Mouse (Mus musculus) heart, postnatal 36 days (tissue): Measurements from ENCODE around the gene Gpr1. TPM values are rescaled to one million over a fixed set of nuclear protein-coding genes. Genes with fewer than 3 reads are reported as not detected.

Source experiments
- DNase-seq, 2 experiments: peaks; one replicate each; pipeline ENCODE4 v3.0.0; 2021 to 2022
- intact Hi-C: fragments of 180-260 bp; cut with DNase I; formaldehyde crosslinking; loops from one replicate; pipeline ENCODE4 v1.15.1; 2025
- total RNA-seq, 2 experiments: library from RNA; stranded (reverse); gene quantifications; 2 replicates each; pipeline ENCODE4 v1.2.3; 2021

The Gpr1 gene
- total RNA-seq: under 1 TPM; 0.44 to 0.49 TPM

DNA sequence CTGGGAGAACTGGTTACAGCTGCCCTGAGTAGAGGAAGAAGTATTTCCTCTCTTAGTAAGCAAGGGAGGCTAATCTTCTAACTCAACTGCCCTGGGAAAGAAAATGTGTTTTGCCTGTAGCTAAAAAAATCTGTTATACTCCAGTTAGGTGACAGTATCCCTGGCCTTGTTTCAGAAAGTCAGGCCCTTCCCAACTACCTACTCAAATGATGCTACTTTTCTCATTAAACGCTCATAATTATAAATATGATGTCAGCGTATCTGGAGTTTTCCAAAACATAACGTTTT lies at the start of gene Gpr1:
Gene Gpr1 (minus strand): TSS at position 273 of the 288 bp plus-strand sequence.
- intact Hi-C loops: no loop called here
- no peak for DNase-seq

DNA sequence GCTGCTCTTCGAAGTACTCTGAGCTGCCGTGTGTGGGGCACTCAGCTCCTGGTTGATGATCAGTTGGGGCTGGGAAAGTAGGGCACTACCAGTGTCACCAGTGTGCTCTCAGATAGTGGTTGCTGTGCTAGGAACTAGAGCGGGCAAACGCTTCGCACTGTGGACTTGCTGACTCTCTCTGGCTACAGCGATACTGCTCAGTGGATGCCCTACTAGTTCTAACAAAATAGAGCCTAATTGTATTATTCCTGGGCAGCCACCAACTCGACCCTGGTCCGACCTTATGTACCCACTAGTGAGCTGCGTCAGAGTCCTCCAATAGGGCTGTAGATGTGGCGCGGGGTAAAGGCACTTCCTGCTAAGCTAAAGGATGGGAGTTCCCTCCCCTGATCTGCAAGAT lies 49.3 kb upstream of the Gpr1 start:
- intact Hi-C loops: no loop called here
- DNase-seq: no peak

- no peak for DNase-seq
- intact Hi-C loops: no loop called here
Observed at GRCm38 (mm10) chr1:63261041-63261590, 46.8 kb upstream of the Gpr1 start.

DNA sequence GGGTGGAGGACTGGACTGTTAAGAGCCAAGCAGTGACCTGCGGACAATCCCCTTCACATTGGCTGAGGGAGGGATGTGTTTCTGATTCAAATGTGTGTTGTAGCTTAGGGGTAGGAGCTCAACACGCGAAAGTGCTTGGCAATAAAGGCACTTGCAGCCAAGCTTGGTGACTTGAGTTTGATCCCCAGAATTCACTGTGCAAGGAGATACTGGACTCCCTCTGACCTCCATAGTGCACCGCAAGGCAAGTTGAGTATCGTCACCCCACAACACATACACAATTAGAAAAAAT lies 46.3 kb upstream of the Gpr1 start:
- DNase-seq: no peak
- intact Hi-C loops: no loop called here

DNA sequence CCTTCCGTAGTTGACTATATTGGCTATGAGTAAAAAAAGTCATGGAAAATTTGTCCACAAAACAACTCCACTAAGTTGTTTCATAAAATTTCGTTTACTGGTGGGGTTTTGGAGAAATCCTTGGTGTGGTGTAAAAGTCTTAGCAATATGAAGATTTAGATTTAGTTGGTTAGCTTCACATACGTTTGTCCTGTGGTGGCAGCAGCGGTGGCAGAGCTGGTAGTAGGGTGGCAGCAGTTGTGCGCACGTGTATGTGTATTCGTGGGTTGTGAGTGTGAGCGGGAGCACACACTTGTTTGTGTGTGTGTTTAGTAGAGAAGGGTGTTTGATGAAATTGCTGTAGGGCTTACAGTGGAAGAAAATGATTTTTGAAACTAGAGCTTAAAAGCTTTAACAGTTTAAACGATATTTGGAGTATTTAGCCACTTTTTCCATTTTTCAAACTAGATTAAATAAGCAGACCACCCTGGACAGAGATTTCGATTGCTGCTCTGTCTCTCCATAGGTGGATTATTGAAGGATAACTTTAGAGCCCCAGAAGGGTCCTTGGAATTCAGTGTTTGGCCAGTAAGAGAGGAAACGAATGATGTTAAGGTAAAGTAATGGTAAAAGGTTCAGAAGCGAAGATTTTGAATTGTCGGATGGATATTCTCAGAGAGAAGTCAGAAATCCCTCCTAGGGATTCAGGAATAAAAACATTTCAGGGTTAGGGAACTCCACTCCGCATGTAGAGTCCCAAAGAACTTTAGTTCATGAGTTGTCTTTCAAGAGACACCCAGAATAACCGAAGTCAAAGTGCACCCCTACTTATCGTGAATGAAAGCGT lies 45.8 kb upstream of the Gpr1 start:
- intact Hi-C loops: no loop called here

GRCm38 (mm10) chr1:63259271-63259830 lies 45.0 kb upstream of the Gpr1 start:
- no peak for DNase-seq
- intact Hi-C loops: no loop called here

More for the DNA sequence above, 45.8 kb upstream of the Gpr1 start:
- DNase-seq: no peak

DNA sequence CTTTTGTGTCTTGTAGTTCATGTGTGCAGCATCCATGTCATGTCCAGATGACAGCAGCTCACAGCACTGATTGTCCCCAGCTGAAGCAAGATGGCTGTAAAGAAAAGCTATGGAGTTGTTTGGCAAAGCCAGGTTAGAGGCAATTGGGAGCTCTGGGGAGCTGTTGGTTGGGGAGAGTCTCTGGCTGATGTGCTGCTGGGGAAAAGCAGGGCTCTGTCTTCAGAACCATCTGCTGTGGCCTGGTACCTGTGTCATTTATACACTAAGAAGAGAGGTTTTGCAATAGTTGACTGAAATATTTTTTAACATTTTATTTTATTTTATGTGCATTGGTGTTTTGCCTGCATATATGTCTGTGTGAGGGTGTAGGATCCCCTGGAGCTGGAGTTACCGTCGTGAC lies 44.2 kb upstream of the Gpr1 start:
- DNase-seq: no peak
- intact Hi-C loops: no loop called here

GRCm38 (mm10) chr1:63256083-63256482 lies 41.7 kb upstream of the Gpr1 start:
- no peak for DNase-seq
- intact Hi-C loops: no loop called here

DNA sequence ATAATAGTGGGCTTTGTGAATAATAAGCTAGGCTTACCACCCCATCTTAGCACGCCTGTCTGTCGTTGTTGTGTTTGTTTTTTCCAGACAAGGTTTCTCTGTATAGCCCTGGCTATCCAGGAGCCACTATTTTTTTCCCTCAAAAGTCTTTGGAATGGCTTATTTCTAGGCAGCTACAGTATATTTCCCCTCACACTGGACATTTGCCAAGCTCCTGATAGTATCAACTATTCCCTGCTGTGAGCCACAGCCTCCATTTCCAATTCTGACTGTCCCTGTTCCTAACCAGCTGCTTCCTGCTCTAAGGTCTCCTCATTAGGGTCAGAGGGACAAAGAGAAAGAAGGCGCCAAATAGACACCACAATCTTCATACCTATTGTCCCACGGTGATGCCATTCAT lies 40.8 kb upstream of the Gpr1 start:
- DNase-seq: no peak
- intact Hi-C loops: no loop called here

- intact Hi-C loops: loop anchor here (5.0 kb wide), 1 partner anchor 71 kb away; no protein-coding TSS in a partner anchor
- DNase-seq: no peak
Observed at GRCm38 (mm10) chr1:63253291-63253690, 38.9 kb upstream of the Gpr1 start.

DNA sequence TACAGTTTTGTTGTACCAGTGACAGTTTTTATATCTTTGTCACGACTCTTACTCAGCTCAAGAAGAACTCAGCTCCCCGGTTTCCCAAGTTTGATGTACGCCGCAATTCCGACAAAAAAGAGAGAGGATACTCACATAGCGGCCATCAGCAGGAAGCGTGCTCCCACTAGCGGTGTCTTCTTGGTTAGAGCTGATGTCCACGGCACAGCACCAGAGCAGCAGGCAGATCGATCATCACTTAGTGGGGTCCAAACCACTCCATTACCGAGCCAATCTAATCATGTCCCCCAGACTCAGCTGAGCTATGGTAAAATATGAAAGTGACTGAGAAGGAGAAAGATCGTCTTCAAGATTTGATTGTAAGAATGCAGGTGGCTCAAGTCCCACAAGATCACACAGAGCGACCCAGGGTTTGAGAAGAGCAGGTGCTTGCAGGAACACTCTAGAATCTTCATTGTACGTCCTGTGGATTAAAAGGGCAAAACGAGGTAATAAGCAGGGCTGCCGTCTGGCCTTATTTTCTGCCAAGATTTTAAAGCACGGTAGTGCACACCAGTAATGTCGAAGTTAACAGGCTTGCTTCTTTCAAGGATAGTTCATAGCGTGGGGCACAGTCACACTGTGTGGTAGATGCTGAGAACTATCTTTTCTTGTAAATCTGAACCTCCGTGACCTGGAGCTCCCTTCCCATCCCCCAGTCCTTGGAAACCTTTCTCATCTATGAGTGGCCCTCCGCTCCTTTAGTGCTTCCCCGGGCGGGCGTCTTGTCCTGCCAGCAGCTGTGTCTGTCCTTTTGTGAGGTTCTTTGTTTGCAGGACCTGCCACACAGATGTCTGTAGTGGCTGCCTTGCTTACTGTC lies 38.2 kb upstream of the Gpr1 start:
- intact Hi-C loops: loop anchor here (5.0 kb wide), 1 partner anchor 70 kb away; no protein-coding TSS in a partner anchor
- DNase-seq: no peak

DNA sequence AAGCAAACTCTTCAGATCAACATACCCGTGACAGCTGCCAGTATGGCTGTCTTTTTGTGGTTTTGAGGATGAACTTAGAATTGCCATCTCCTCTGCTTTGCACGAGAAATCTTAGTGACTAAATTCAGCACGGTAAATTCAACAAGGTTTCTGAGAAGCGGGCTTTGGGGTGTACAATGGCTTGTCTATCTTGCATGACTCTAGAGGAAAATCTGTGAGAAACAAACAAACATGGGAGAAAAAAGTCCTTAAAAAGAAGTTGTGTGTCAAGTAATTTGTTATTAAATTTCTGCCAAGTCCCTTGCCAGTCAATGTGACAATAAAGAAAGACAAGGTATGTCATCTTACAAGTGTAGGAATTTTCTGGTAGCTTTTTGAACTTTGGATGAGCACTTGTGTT lies 34.9 kb upstream of the Gpr1 start:
- intact Hi-C loops: no loop called here
- no peak for DNase-seq

GRCm38 (mm10) chr1:63248360-63248851 lies 34.1 kb upstream of the Gpr1 start:
- peak; percentile 6 to 31 for DNase-seq
- intact Hi-C loops: no loop called here

GRCm38 (mm10) chr1:63247831-63248359 lies 33.6 kb upstream of the Gpr1 start:
- intact Hi-C loops: no loop called here
- DNase-seq: no peak

GRCm38 (mm10) chr1:63246862-63247521 lies 32.6 kb upstream of the Gpr1 start:
- no peak for DNase-seq
- intact Hi-C loops: no loop called here

- intact Hi-C loops: no loop called here
- no peak for DNase-seq
Observed at GRCm38 (mm10) chr1:63243854-63244253, 29.5 kb upstream of the Gpr1 start.

- DNase-seq: no peak
- intact Hi-C loops: loop anchor here (5.0 kb wide), 1 partner anchor 57 kb away; no protein-coding TSS in a partner anchor
Observed at GRCm38 (mm10) chr1:63239751-63240150, 25.4 kb upstream of the Gpr1 start.

DNA sequence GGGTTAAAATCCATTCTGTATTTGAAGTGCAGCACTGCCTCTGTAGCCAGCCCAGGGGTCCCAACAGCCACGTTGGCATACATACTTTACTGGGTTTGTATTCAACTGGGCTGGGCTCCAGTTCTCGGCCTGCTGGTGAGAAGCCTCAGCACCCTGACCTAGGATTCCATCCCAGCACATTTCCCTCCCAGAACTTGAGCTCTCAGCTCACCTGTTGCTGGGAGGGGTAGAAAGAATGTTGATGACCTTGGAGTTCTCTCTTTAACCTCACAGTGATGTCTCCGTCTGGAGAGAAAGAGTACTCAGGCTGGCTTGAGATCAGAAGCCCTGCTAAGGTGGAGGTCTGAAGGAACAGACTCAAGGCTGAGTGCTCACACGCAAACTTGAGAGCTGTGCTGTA lies 25.0 kb upstream of the Gpr1 start:
- intact Hi-C loops: loop anchor here (5.0 kb wide), 1 partner anchor 57 kb away; no protein-coding TSS in a partner anchor
- no peak for DNase-seq

DNA sequence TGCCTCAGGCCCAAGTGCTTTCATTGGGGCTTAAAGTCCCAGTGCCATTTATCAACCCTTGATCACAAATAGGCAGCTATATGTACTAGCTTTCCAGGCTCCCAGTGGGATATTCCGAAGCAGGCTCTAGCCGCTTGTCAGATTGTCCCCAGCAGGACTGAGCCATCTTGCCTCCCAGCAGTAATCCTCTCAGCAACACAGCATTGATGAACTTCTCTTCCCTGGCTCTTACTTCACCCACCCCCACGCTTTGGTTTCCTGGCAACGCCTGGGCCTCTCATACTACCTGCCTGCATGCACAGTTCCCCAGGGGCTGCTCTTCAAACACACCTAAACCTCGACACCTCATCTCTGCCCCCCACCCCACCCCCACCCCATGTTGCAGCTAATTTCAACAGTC lies 23.0 kb upstream of the Gpr1 start:
- intact Hi-C loops: loop anchor here (5.0 kb wide), 1 partner anchor 55 kb away; no protein-coding TSS in a partner anchor
- no peak for DNase-seq

DNA sequence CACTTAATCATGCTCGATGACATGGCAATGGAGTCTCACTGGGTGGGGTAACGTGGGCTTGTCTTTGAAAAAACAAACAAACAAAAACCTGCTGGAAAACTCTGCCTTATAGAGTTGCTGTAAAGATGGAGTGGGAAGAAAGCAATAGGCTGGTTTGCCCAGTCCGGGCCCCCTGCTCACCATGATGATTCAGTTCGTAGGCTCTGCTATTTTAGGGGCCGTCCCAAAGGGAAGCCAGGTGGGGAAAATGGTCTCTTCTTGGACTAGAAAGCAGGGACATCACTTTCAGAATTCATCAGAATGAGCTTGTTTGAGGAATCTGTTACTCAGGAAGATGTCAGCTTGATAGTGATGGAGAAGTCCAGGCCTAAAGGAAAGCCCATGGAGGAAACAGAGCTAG lies 12.9 kb upstream of the Gpr1 start:
- intact Hi-C loops: no loop called here
- DNase-seq: no peak
